Mouse (Mus musculus) embryonic facial prominence, embryonic 10.5 days (tissue): Measurements from ENCODE around the gene Hoxb13. TPM values are rescaled to one million over a fixed set of nuclear protein-coding genes. Genes with fewer than 3 reads are reported as not detected.
A peak's percentile ranks its signal among the peaks of the same experiment; 100 is the strongest.

Experiments
- DNase-seq: peaks from one replicate; pipeline ENCODE4 v3.0.0-alpha.2; 2017; ENCODE audit warnings: low spot score
- H3K27ac ChIP-seq: fragments of 300-500 bp; sonication (generic); replicated peaks from 2 replicates; pipeline ENCODE4 v1.5.1; 2016; ENCODE audit warnings: mild to moderate bottlenecking
- H3K27me3 ChIP-seq: fragments of 300-500 bp; sonication (generic); replicated peaks from 2 replicates; pipeline ENCODE4 v1.6.1; 2016; ENCODE audit warnings: low read depth, mild to moderate bottlenecking; ENCODE audit not compliant: poor library complexity, severe bottlenecking
- H3K36me3 ChIP-seq: fragments of 300-500 bp; sonication (generic); replicated peaks from 2 replicates; pipeline ENCODE4 v1.6.1; 2016; ENCODE audit warnings: mild to moderate bottlenecking, moderate library complexity
- H3K4me1 ChIP-seq: fragments of 300-500 bp; sonication (generic); 2 replicates; pipeline ENCODE4 v1.6.1; 2016
- H3K4me3 ChIP-seq: fragments of 300-500 bp; sonication (generic); 2 replicates; pipeline ENCODE4 v1.5.1; 2016; ENCODE audit warnings: mild to moderate bottlenecking, moderate library complexity
- H3K9me3 ChIP-seq: fragments of 300-500 bp; sonication (generic); 2 replicates; pipeline ENCODE4 v1.6.1; 2016; ENCODE audit warnings: mild to moderate bottlenecking
- WGBS: fragments of 180-500 bp; shearing (Covaris S2); methylation state at CpG from one replicate; pipeline ENCODE4 v1.1.7; 2016; 5-methylcytosine and 5-hydroxymethylcytosine counted together
- polyA plus RNA-seq: library from polyadenylated mRNA; unstranded; fragments of >200 nt; fragmentation: Nextera tagmentation; extraction: Ambion mirVana; gene quantifications from 2 replicates; pipeline ENCODE4 v1.2.1, GENCODE M21; 2016

The Hoxb13 gene
- polyA plus RNA-seq, 1 experiment from 2014 or later = not detected

- H3K4me1 ChIP-seq = peaks cover 5% of the 10 kb centered on the region
- 1% methylated on average over 17 of the region's 17 CpGs for WGBS
- peak; percentile 50 for DNase-seq
These were observed 18.6 kb upstream of the Hoxb13 start for GRCm38 (mm10) chr11:96175511-96175910.

GRCm38 (mm10) chr11:96175951-96176530 lies 18.1 kb upstream of the Hoxb13 start:
- no peaks in the 10 kb centered on the region for H3K4me1 ChIP-seq
- DNase-seq = peak; percentile 12
- H3K27me3 ChIP-seq = peaks cover 100% of the 10 kb centered on the region
- no peak overlapping the region for H3K4me3 ChIP-seq
- 3% methylated on average over 9 of the region's 9 CpGs for WGBS
- no peaks in the 10 kb centered on the region for H3K9me3 ChIP-seq
- H3K27ac ChIP-seq = no peak overlapping the region
- H3K36me3 ChIP-seq = no peaks in the 10 kb centered on the region

More at GRCm38 (mm10) chr11:96175511-96175910, 18.6 kb upstream of the Hoxb13 start:
- Histone ChIP-seq H3K27me3 (peaks cover 100% of the 10 kb centered on the region), H3K9me3 (no peaks in the 10 kb centered on the region), H3K4me3 (no peak overlapping the region), H3K27ac (no peak overlapping the region), H3K36me3 (no peaks in the 10 kb centered on the region)

- Histone ChIP-seq H3K4me3 (no peak overlapping the region), H3K4me1 (no peaks in the 10 kb centered on the region), H3K9me3 (no peaks in the 10 kb centered on the region), H3K36me3 (no peaks in the 10 kb centered on the region), H3K27ac (no peak overlapping the region), H3K27me3 (peaks cover 100% of the 10 kb centered on the region)
- WGBS = 1% methylated on average over 10 of the region's 10 CpGs
- peak; percentile 24 for DNase-seq
These were observed 17.3 kb upstream of the Hoxb13 start for GRCm38 (mm10) chr11:96176841-96177240.

GRCm38 (mm10) chr11:96177546-96178174 lies 16.5 kb upstream of the Hoxb13 start:
- H3K9me3 ChIP-seq = peaks cover 2% of the 10 kb centered on the region; the same call in 1 of the 2 replicates
- WGBS = under 1% methylated on average over 27 of the region's 27 CpGs
- no peak overlapping the region for H3K4me3 ChIP-seq
- H3K4me1 ChIP-seq = no peaks in the 10 kb centered on the region
- DNase-seq = peak; percentile 63
- no peaks in the 10 kb centered on the region for H3K36me3 ChIP-seq
- peaks cover 100% of the 10 kb centered on the region for H3K27me3 ChIP-seq
- no peak overlapping the region for H3K27ac ChIP-seq

GRCm38 (mm10) chr11:96178356-96178755 lies 15.8 kb upstream of the Hoxb13 start:
- no peak overlapping the region for H3K4me3 ChIP-seq
- 1% methylated on average over 8 of the region's 8 CpGs for WGBS
- no peaks in the 10 kb centered on the region for H3K4me1 ChIP-seq
- H3K27me3 ChIP-seq = peaks cover 100% of the 10 kb centered on the region
- H3K9me3 ChIP-seq = peaks cover 7% of the 10 kb centered on the region; the same call in 1 of the 2 replicates
- no peak overlapping the region for H3K27ac ChIP-seq
- peak; percentile 50 for DNase-seq
- H3K36me3 ChIP-seq = no peaks in the 10 kb centered on the region

GRCm38 (mm10) chr11:96178911-96179503 lies 15.1 kb upstream of the Hoxb13 start:
- Histone ChIP-seq H3K36me3 (no peaks in the 10 kb centered on the region), H3K4me3 (no peak overlapping the region), H3K4me1 (no peaks in the 10 kb centered on the region), H3K27me3 (peaks cover 100% of the 10 kb centered on the region), H3K9me3 (peaks cover 7% of the 10 kb centered on the region; the same call in 1 of the 2 replicates), H3K27ac (no peak overlapping the region)
- peak; percentile 27 for DNase-seq
- under 1% methylated on average over 6 of the region's 6 CpGs for WGBS

GRCm38 (mm10) chr11:96181061-96181460 lies 13.1 kb upstream of the Hoxb13 start:
- DNase-seq = no peak
- WGBS = 21% methylated on average over 4 of the region's 4 CpGs

GRCm38 (mm10) chr11:96184233-96184632 lies 9.9 kb upstream of the Hoxb13 start:
- Histone ChIP-seq H3K27ac (no peak overlapping the region), H3K4me1 (no peaks in the 10 kb centered on the region), H3K27me3 (peaks cover 100% of the 10 kb centered on the region), H3K9me3 (peaks cover 7% of the 10 kb centered on the region; the same call in 1 of the 2 replicates), H3K36me3 (no peaks in the 10 kb centered on the region), H3K4me3 (no peak overlapping the region)
- no peak for DNase-seq

More at GRCm38 (mm10) chr11:96181061-96181460, 13.1 kb upstream of the Hoxb13 start:
- Histone ChIP-seq H3K4me3 (no peak overlapping the region), H3K9me3 (peaks cover 7% of the 10 kb centered on the region; the same call in 1 of the 2 replicates), H3K27me3 (peaks cover 100% of the 10 kb centered on the region), H3K27ac (no peak overlapping the region), H3K4me1 (no peaks in the 10 kb centered on the region), H3K36me3 (no peaks in the 10 kb centered on the region)

- Histone ChIP-seq H3K9me3 (peaks cover 7% of the 10 kb centered on the region; the same call in 1 of the 2 replicates), H3K4me3 (no peak overlapping the region), H3K36me3 (no peaks in the 10 kb centered on the region), H3K27me3 (peaks cover 100% of the 10 kb centered on the region), H3K27ac (no peak overlapping the region), H3K4me1 (peaks cover 4% of the 10 kb centered on the region; the same call in 1 of the 2 replicates)
- WGBS = 16% methylated on average over 4 of the region's 4 CpGs
- DNase-seq = no peak
These were observed 6.8 kb upstream of the Hoxb13 start for GRCm38 (mm10) chr11:96187321-96187720.

GRCm38 (mm10) chr11:96189810-96190522 lies 4.2 kb upstream of the Hoxb13 start:
- peak; percentile 55 for DNase-seq
- H3K36me3 ChIP-seq = no peaks in the 10 kb centered on the region
- peaks cover 4% of the 10 kb centered on the region for H3K4me1 ChIP-seq
- H3K27me3 ChIP-seq = peaks cover 100% of the 10 kb centered on the region
- no peak overlapping the region for H3K27ac ChIP-seq
- WGBS = under 1% methylated on average over 28 of the region's 28 CpGs
- H3K4me3 ChIP-seq = no peak overlapping the region
- no peaks in the 10 kb centered on the region for H3K9me3 ChIP-seq

GRCm38 (mm10) chr11:96191132-96191531 lies 3.0 kb upstream of the Hoxb13 start:
- Histone ChIP-seq H3K27me3 (peaks cover 100% of the 10 kb centered on the region), H3K27ac (no peak overlapping the region), H3K36me3 (no peaks in the 10 kb centered on the region), H3K9me3 (no peaks in the 10 kb centered on the region), H3K4me1 (peaks cover 4% of the 10 kb centered on the region), H3K4me3 (no peak overlapping the region)
- DNase-seq = no peak
- WGBS = 3% methylated on average over 5 of the region's 5 CpGs

GRCm38 (mm10) chr11:96194401-96194710 lies 240 bp downstream of the Hoxb13 start:
- no peak for DNase-seq
- Histone ChIP-seq H3K4me1 (peaks cover 4% of the 10 kb centered on the region), H3K27ac (no peak overlapping the region), H3K27me3 (peaks cover 100% of the 10 kb centered on the region), H3K9me3 (no peaks in the 10 kb centered on the region), H3K4me3 (peak overlapping the region; percentile 8; the same call in 1 of the 2 replicates), H3K36me3 (no peaks in the 10 kb centered on the region)
- WGBS = 2% methylated on average over 10 of the region's 10 CpGs
